Mouse (Mus musculus): ENCODE measurements around the gene Arid5b.

GRCm38 (mm10) chr10:68136480-68137083, 142.0 kb downstream of the Arid5b start:
- TF ChIP-seq CTCF (conservative IDR thresholded peaks at IDR 0.05; ENCODE audit: low read length), result no peak
- TF ChIP-seq POU5F1 (IDR thresholded peaks at IDR 0.05; ENCODE audit: borderline replicate concordance, low read length), result no peak
- no peak for TF ChIP-seq NANOG (IDR thresholded peaks at IDR 0.05; ENCODE audit: borderline replicate concordance, low read length)

Data from E14TG2a.4 (cell line).